Mouse (Mus musculus) ES-Bruce4 (cell line): Measurements from ENCODE around the gene Oaz3.

Source experiments
- CTCF ChIP-seq: IDR thresholded peaks from one replicate; pipeline ENCODE4 v1.8.1; 2011; ENCODE audit warnings: low read depth, low read length
- EP300 ChIP-seq: IDR thresholded peaks from 2 replicates; pipeline ENCODE4 v1.6.1; 2011; ENCODE audit warnings: low read depth, low read length; ENCODE audit not compliant: insufficient read depth
- POLR2A ChIP-seq: IDR thresholded peaks from one replicate; pipeline ENCODE4 v1.8.1; 2011; ENCODE audit warnings: low read length; ENCODE audit not compliant: insufficient read depth

- TF ChIP-seq CTCF (no peak), EP300 (no peak), POLR2A (no peak)
Observed at GRCm38 (mm10) chr3:94404366-94405054, 39.2 kb downstream of the Oaz3 start.
